Mouse (Mus musculus): ENCODE measurements around the gene Pam. TPM values are rescaled to one million over a fixed set of nuclear protein-coding genes. Genes with fewer than 3 reads are reported as not detected.
"Not testable (repeated sequence)": the region's sequence is repeated elsewhere in the genome, so short reads cannot be mapped to it uniquely, and the experiment has no call there.

Pam gene
- total and polyA plus RNA-seq, 2 experiments from 2014 or later: 46.6 to 125 TPM

- no peaks in the 10 kb centered on the region for H3K36me3 ChIP-seq (ENCODE audit: insufficient read depth, low read length)
- WGBS: 10% methylated on average over 7 of the region's 7 CpGs
- H3K27ac ChIP-seq (ENCODE audit: low read depth, low read length): peak overlapping the region; percentile 79
- ATAC-seq (ENCODE audit: low FRiP score) (no peak), DNase-seq (ENCODE audit: low spot score) (peak; percentile 32)
- H3K4me2 ChIP-seq (ENCODE audit: low read depth, low read length, poor library complexity, severe bottlenecking): peak overlapping the region; percentile 56
- no peak for TF ChIP-seq CTCF (IDR thresholded peaks at IDR 0.05)
- peak overlapping the region; percentile 94 for H3K9ac ChIP-seq (replicated peaks; ENCODE audit: low read length, poor library complexity, severe bottlenecking)
- no peaks in the 10 kb centered on the region for H3K9me3 ChIP-seq (ENCODE audit: low read length)
- no peaks in the 10 kb centered on the region for H3K27me3 ChIP-seq (ENCODE audit: insufficient read depth, low read length)
- H3K4me1 ChIP-seq (ENCODE audit: insufficient read depth, low read length): peaks cover 16% of the 10 kb centered on the region; the same call in 1 of the 2 replicates
- peak overlapping the region; percentile 98 for H3K4me3 ChIP-seq (ENCODE audit: low read depth, low read length)
Measured at GRCm38 (mm10) chr1:97768906-97769293, 326.5 kb downstream of the Pam start.

- Histone ChIP-seq H3K4me1 (ENCODE audit: insufficient read depth, low read length) (peaks cover 16% of the 10 kb centered on the region; the same call in 1 of the 2 replicates), H3K27me3 (ENCODE audit: insufficient read depth, low read length) (no peaks in the 10 kb centered on the region), H3K36me3 (ENCODE audit: insufficient read depth, low read length) (no peaks in the 10 kb centered on the region), H3K27ac (ENCODE audit: low read depth, low read length) (no peak overlapping the region), H3K9me3 (ENCODE audit: low read length) (no peaks in the 10 kb centered on the region), H3K4me3 (ENCODE audit: low read depth, low read length) (peak overlapping the region; percentile 98), H3K4me2 (ENCODE audit: low read depth, low read length, poor library complexity, severe bottlenecking) (peak overlapping the region; percentile 56), H3K9ac (replicated peaks; ENCODE audit: low read length, poor library complexity, severe bottlenecking) (no peak overlapping the region; the same call in 1 of the 2 replicates)
- ATAC-seq (ENCODE audit: low FRiP score) (no peak), DNase-seq (ENCODE audit: low spot score) (peak; percentile 5)
- TF ChIP-seq CTCF (IDR thresholded peaks at IDR 0.05): no peak
- 76% methylated on average over 2 of the region's 2 CpGs for WGBS
Measured at GRCm38 (mm10) chr1:97768089-97768488, 327.4 kb downstream of the Pam start.

- not testable (repeated sequence) for H3K9ac ChIP-seq (replicated peaks; ENCODE audit: low read length, poor library complexity, severe bottlenecking); H3K27ac ChIP-seq (ENCODE audit: low read depth, low read length); H3K9me3 ChIP-seq (ENCODE audit: low read length); H3K4me2 ChIP-seq (ENCODE audit: low read depth, low read length, poor library complexity, severe bottlenecking); ATAC-seq (ENCODE audit: low FRiP score); H3K27me3 ChIP-seq (ENCODE audit: insufficient read depth, low read length); DNase-seq (ENCODE audit: low spot score); H3K36me3 ChIP-seq (ENCODE audit: insufficient read depth, low read length); H3K4me3 ChIP-seq (ENCODE audit: low read depth, low read length)
- H3K4me1 ChIP-seq (ENCODE audit: insufficient read depth, low read length): peaks cover 16% of the 10 kb centered on the region; the same call in 1 of the 2 replicates
- WGBS: 90% methylated on average over 4 of the region's 4 CpGs
Measured at GRCm38 (mm10) chr1:97765712-97766111, 329.7 kb downstream of the Pam start.

GRCm38 (mm10) chr1:97761477-97761876 is 334.0 kb downstream of the Pam start:
- 82% methylated on average over 6 of the region's 6 CpGs for WGBS
- no peak for TF ChIP-seq CTCF (IDR thresholded peaks at IDR 0.05)
- ATAC-seq (ENCODE audit: low FRiP score): no peak

GRCm38 (mm10) chr1:97760598-97760997 is 334.8 kb downstream of the Pam start:
- Histone ChIP-seq H3K4me1 (ENCODE audit: insufficient read depth, low read length) (no peaks in the 10 kb centered on the region), H3K27me3 (ENCODE audit: insufficient read depth, low read length) (no peaks in the 10 kb centered on the region), H3K9ac (replicated peaks; ENCODE audit: low read length, poor library complexity, severe bottlenecking) (no peak overlapping the region), H3K4me2 (ENCODE audit: low read depth, low read length, poor library complexity, severe bottlenecking) (no peak overlapping the region), H3K36me3 (ENCODE audit: insufficient read depth, low read length) (peaks cover 4% of the 10 kb centered on the region; the same call in 1 of the 2 replicates), H3K4me3 (ENCODE audit: low read depth, low read length) (no peak overlapping the region), H3K9me3 (ENCODE audit: low read length) (no peaks in the 10 kb centered on the region), H3K27ac (ENCODE audit: low read depth, low read length) (no peak overlapping the region)
- DNase-seq (ENCODE audit: low spot score) (no peak), ATAC-seq (ENCODE audit: low FRiP score) (no peak)
- no peak for TF ChIP-seq CTCF (IDR thresholded peaks at IDR 0.05)
- 88% methylated on average over 7 of the region's 7 CpGs for WGBS

More at GRCm38 (mm10) chr1:97761477-97761876, 334.0 kb downstream of the Pam start:
- Histone ChIP-seq H3K36me3 (ENCODE audit: insufficient read depth, low read length) (peaks cover 2% of the 10 kb centered on the region; the same call in 1 of the 2 replicates), H3K9me3 (ENCODE audit: low read length) (no peaks in the 10 kb centered on the region), H3K9ac (replicated peaks; ENCODE audit: low read length, poor library complexity, severe bottlenecking) (no peak overlapping the region), H3K4me3 (ENCODE audit: low read depth, low read length) (no peak overlapping the region), H3K4me2 (ENCODE audit: low read depth, low read length, poor library complexity, severe bottlenecking) (no peak overlapping the region), H3K27me3 (ENCODE audit: insufficient read depth, low read length) (no peaks in the 10 kb centered on the region), H3K27ac (ENCODE audit: low read depth, low read length) (no peak overlapping the region), H3K4me1 (ENCODE audit: insufficient read depth, low read length) (no peaks in the 10 kb centered on the region)
- no peak for DNase-seq (ENCODE audit: low spot score)

GRCm38 (mm10) chr1:97759841-97760240 is 335.6 kb downstream of the Pam start:
- TF ChIP-seq CTCF (IDR thresholded peaks at IDR 0.05): no peak
- Histone ChIP-seq H3K4me2 (ENCODE audit: low read depth, low read length, poor library complexity, severe bottlenecking) (no peak overlapping the region), H3K4me3 (ENCODE audit: low read depth, low read length) (no peak overlapping the region), H3K9me3 (ENCODE audit: low read length) (no peaks in the 10 kb centered on the region), H3K27me3 (ENCODE audit: insufficient read depth, low read length) (no peaks in the 10 kb centered on the region), H3K4me1 (ENCODE audit: insufficient read depth, low read length) (no peaks in the 10 kb centered on the region), H3K9ac (replicated peaks; ENCODE audit: low read length, poor library complexity, severe bottlenecking) (no peak overlapping the region), H3K27ac (ENCODE audit: low read depth, low read length) (no peak overlapping the region), H3K36me3 (ENCODE audit: insufficient read depth, low read length) (peaks cover 9% of the 10 kb centered on the region; the same call in 1 of the 2 replicates)
- ATAC-seq (ENCODE audit: low FRiP score) (no peak), DNase-seq (ENCODE audit: low spot score) (no peak)

Measured in midbrain, postnatal 0 days (tissue).